ENCODE assay signal across 11 mouse cellular contexts in the genomic region with DNA sequence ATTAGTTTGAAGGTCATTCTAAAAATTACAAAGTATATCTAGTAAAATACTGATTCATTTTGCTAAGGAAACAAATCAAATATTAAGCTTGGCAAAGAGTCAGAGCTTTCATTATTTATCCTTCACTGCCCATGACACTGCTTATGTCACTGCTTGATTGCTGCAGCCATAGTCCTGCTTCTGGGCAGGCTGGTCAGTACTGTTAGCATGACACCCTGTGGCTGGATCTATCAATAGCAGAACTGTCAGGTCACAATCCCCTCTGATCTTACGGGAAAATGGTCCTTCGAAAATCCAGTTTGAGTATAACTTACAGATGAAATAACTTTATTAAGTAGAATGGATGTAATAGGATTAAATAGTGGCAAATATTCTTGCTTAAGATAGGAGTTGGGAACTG.
DNase-seq lines count a peak whose midpoint lies in the region; TF ChIP-seq lines count a peak whose summit lies in the region.
"Had no signal": no experiment of that assay in that cellular context is flagged by ENCODE, and none has a peak within 500 bp of the region (broad histone marks: within the 10 kb centered on the region; RNA-seq: fewer than 3 reads in every experiment).

No protein-coding gene starts in this region.

- intact Hi-C loops in gastrocnemius, adult 2 months (cut with DNase I), result loop anchor here (5.0 kb wide), 2 partner anchors 446 to 526 kb away; partner anchors contain the start of gene Pdgfc

- DNase-seq in gastrocnemius, adult 2 months, result peak; percentile 14
- no peak for DNase-seq in gastrocnemius, adult 8-10 months (ENCODE audit: low spot score in 2 of 2)
- DNase-seq in lung, postnatal 10 days, result peak; percentile 3
- no peak for DNase-seq in lung, postnatal 36 days
- DNase-seq in adrenal gland, postnatal 14 days, result peak; percentile 47
- peak; percentile 51 for DNase-seq in retina, embryonic 14.5 days (ENCODE audit: low spot score)
- no peak for DNase-seq in yolk sac, embryonic 10.5 days (ENCODE audit: low spot score)
- DNase-seq in heart, adult 8-10 months (ENCODE audit: low spot score), result no peak
- DNase-seq: cerebellum, adult 18-20 months; lung, postnatal 14 days had no signal

- H3K27ac ChIP-seq in gastrocnemius, adult 2 months, result no peak overlapping the region
- H3K27ac ChIP-seq: neural tube, embryonic 12.5 days had no signal

- H3K4me3 ChIP-seq in gastrocnemius, adult 2 months, result no peak overlapping the region
- H3K4me3 ChIP-seq: neural tube, embryonic 12.5 days had no signal

- TF ChIP-seq CTCF in gastrocnemius, adult 2 months (IDR thresholded peaks at IDR 0.05), result peak; percentile 44

Comparison
In these comparisons a context has a peak if more than half of its experiments do, and no peak if none do; other contexts are left out.
1. DNase-seq: peak in gastrocnemius, adult 2 months (single experiment), lung, postnatal 10 days (single experiment), adrenal gland, postnatal 14 days (single experiment) and retina, embryonic 14.5 days (single experiment); none in gastrocnemius, adult 8-10 months (0 of 2), lung, postnatal 36 days (single experiment), yolk sac, embryonic 10.5 days (single experiment) and heart, adult 8-10 months (single experiment).